Mouse (Mus musculus) spleen, adult 2 months (tissue): ENCODE measurements at regions not wholly inside any gene's neighbourhood (a gene's known extent, or its start where the extent isn't known, plus 50 kb on each side); places are given as distances from the start of the nearest gene placed in this dataset.

Experiments used
- DNase-seq, 2 experiments: peaks; one replicate each; pipeline versions ENCODE4 v3.0.0 to v3.0.0-alpha.2; 2012 to 2021; ENCODE audit warnings: low spot score in 2 of 2, low read depth in 1 of 2
- H3K27ac ChIP-seq: fragments of 200-500 bp; 2 replicates; pipeline ENCODE4 v1.5.1; 2012; ENCODE audit warnings: low read length, inconsistent platforms; ENCODE audit not compliant: insufficient read depth
- H3K27me3 ChIP-seq: fragments of 200-500 bp; 2 replicates; pipeline ENCODE4 v1.6.1; 2012; ENCODE audit warnings: mild to moderate bottlenecking, moderate library complexity, low read length, inconsistent platforms; ENCODE audit not compliant: control insufficient read depth, insufficient read depth
- H3K36me3 ChIP-seq: fragments of 200-500 bp; 2 replicates; pipeline ENCODE4 v1.6.1; 2012; ENCODE audit warnings: mild to moderate bottlenecking, low read length, inconsistent platforms; ENCODE audit not compliant: control insufficient read depth, insufficient read depth
- H3K4me1 ChIP-seq: fragments of 200-500 bp; 2 replicates; pipeline ENCODE4 v1.6.1; 2011; ENCODE audit warnings: inconsistent platforms; ENCODE audit not compliant: control insufficient read depth, insufficient read depth, insufficient read length
- H3K4me3 ChIP-seq: fragments of 200-500 bp; 2 replicates; pipeline ENCODE4 v1.5.1; 2011; ENCODE audit warnings: mild to moderate bottlenecking, inconsistent platforms; ENCODE audit not compliant: insufficient read depth, insufficient read length; ENCODE audit errors: extremely low read depth
- CTCF ChIP-seq: fragments of 200-500 bp; IDR thresholded peaks from 2 replicates; pipeline ENCODE4 v1.5.1; 2011; ENCODE audit warnings: mild to moderate bottlenecking, inconsistent platforms; ENCODE audit not compliant: insufficient read depth, insufficient read length, insufficient replicate concordance; ENCODE audit errors: extremely low read depth
- POLR2A ChIP-seq: fragments of 200-500 bp; IDR thresholded peaks from 2 replicates; pipeline ENCODE4 v1.6.1; 2011; ENCODE audit warnings: low read depth, low read length, inconsistent platforms
- WGBS: fragments of 180-500 bp; shearing (Covaris S2); methylation state at CpG from one replicate; pipeline ENCODE4 v1.1.7; 2018; 5-methylcytosine and 5-hydroxymethylcytosine counted together

GRCm38 (mm10) chr4:56372711-56373110, 367.2 kb upstream of the Gm26657 start:
- TF ChIP-seq POLR2A (no peak), CTCF (no peak)
- WGBS: 86% methylated on average over 7 of the region's 7 CpGs
- H3K27me3 ChIP-seq: no peaks in the 10 kb centered on the region

GRCm38 (mm10) chr4:56364594-56364993, 375.3 kb upstream of the Gm26657 start:
- TF ChIP-seq CTCF: no peak
- 66% methylated on average over 6 of the region's 6 CpGs for WGBS

More at GRCm38 (mm10) chr4:56372711-56373110, 367.2 kb upstream of the Gm26657 start:
- Histone ChIP-seq H3K27ac (no peak overlapping the region), H3K4me3 (no peak overlapping the region), H3K4me1 (no peaks in the 10 kb centered on the region), H3K36me3 (no peaks in the 10 kb centered on the region)
- DNase-seq: no peak

GRCm38 (mm10) chr4:56362121-56362520, 377.7 kb upstream of the Gm26657 start:
- no peaks in the 10 kb centered on the region for H3K4me1 ChIP-seq
- TF ChIP-seq CTCF: no peak
- TF ChIP-seq POLR2A: no peak
- H3K27ac ChIP-seq: no peak overlapping the region
- no peaks in the 10 kb centered on the region for H3K36me3 ChIP-seq
- DNase-seq: no peak
- no peaks in the 10 kb centered on the region for H3K27me3 ChIP-seq
- 41% methylated on average over 6 of the region's 6 CpGs for WGBS
- no peak overlapping the region for H3K4me3 ChIP-seq

More at GRCm38 (mm10) chr4:56364594-56364993, 375.3 kb upstream of the Gm26657 start:
- DNase-seq: no peak
- Histone ChIP-seq H3K4me1 (no peaks in the 10 kb centered on the region), H3K36me3 (no peaks in the 10 kb centered on the region), H3K4me3 (no peak overlapping the region), H3K27ac (no peak overlapping the region), H3K27me3 (no peaks in the 10 kb centered on the region)

- Histone ChIP-seq H3K36me3 (no peaks in the 10 kb centered on the region), H3K4me3 (no peak overlapping the region), H3K27ac (no peak overlapping the region), H3K4me1 (no peaks in the 10 kb centered on the region), H3K27me3 (no peaks in the 10 kb centered on the region)
- no peak for DNase-seq
- 90% methylated on average over 5 of the region's 5 CpGs for WGBS
- TF ChIP-seq POLR2A (no peak), CTCF (no peak)
Observed at GRCm38 (mm10) chr4:56349216-56349615, 390.7 kb upstream of the Gm26657 start.

GRCm38 (mm10) chr4:56325156-56325555, 414.7 kb upstream of the Gm26657 start:
- DNase-seq: no peak
- Histone ChIP-seq H3K27me3 (no peaks in the 10 kb centered on the region), H3K36me3 (no peaks in the 10 kb centered on the region), H3K27ac (no peak overlapping the region), H3K4me1 (no peaks in the 10 kb centered on the region), H3K4me3 (no peak overlapping the region)
- 69% methylated on average over 5 of the region's 5 CpGs for WGBS
- TF ChIP-seq CTCF (no peak), POLR2A (no peak)

GRCm38 (mm10) chr4:56319134-56319533, 420.7 kb upstream of the Gm26657 start:
- H3K4me1 ChIP-seq: no peaks in the 10 kb centered on the region
- TF ChIP-seq CTCF: no peak
- no peak for TF ChIP-seq POLR2A
- H3K4me3 ChIP-seq: no peak overlapping the region
- 87% methylated on average over 4 of the region's 4 CpGs for WGBS
- DNase-seq: no peak
- H3K27ac ChIP-seq: no peak overlapping the region
- no peaks in the 10 kb centered on the region for H3K36me3 ChIP-seq
- H3K27me3 ChIP-seq: no peaks in the 10 kb centered on the region

- no peak for DNase-seq
- no peaks in the 10 kb centered on the region for H3K27me3 ChIP-seq
- no peak for TF ChIP-seq CTCF
- TF ChIP-seq POLR2A: no peak
- H3K27ac ChIP-seq: no peak overlapping the region
- H3K4me3 ChIP-seq: no peak overlapping the region
- H3K4me1 ChIP-seq: no peaks in the 10 kb centered on the region
- H3K36me3 ChIP-seq: no peaks in the 10 kb centered on the region
- 81% methylated on average over 6 of the region's 6 CpGs for WGBS
Observed at GRCm38 (mm10) chr4:56305664-56306330, 434.1 kb upstream of the Gm26657 start.
